Mouse (Mus musculus): Measurements from ENCODE around the gene Olfr1158. TPM values are rescaled to one million over a fixed set of nuclear protein-coding genes. Genes with fewer than 3 reads are reported as not detected.

Olfr1158 gene
- polyA plus RNA-seq (2012; fragmentation: generic; extraction: Trizol): not detected

GRCm38 (mm10) chr2:87989813-87990212 is at the start of gene Olfr1158:
Olfr1158 (plus strand) TSS chr2:87990113.

GRCm38 (mm10) chr2:87945037-87945436 is 44.9 kb upstream of the Olfr1158 start, which contains the start of gene Olfr1155:
Olfr1155 (minus strand) TSS chr2:87945137.

GRCm38 (mm10) chr2:87953000-87953399 is 36.9 kb upstream of the Olfr1158 start, which contains the start of gene Olfr1156:
Olfr1156 (minus strand) TSS chr2:87953100.

GRCm38 (mm10) chr2:87968199-87968598 is 21.7 kb upstream of the Olfr1158 start, which contains the start of gene Olfr1157:
Olfr1157 (minus strand) TSS chr2:87968299.

GRCm38 (mm10) chr2:87974563-87974962 is 15.3 kb upstream of the Olfr1158 start, which contains the start of gene Olfr74:
Olfr74 (minus strand) TSS chr2:87974663.

GRCm38 (mm10) chr2:88007515-88008318 is 17.8 kb downstream of the Olfr1158 start, which contains the start of gene Olfr1160:
Olfr1160 (minus strand) TSS chr2:88008268.

GRCm38 (mm10) chr2:88022474-88022873 is 32.6 kb downstream of the Olfr1158 start, which contains the start of gene Olfr1161:
Olfr1161 (plus strand) TSS chr2:88022774.

GRCm38 (mm10) chr2:88037599-88037998 is 47.7 kb downstream of the Olfr1158 start, which contains the start of gene Olfr73:
Olfr73 (minus strand) TSS chr2:88037699.

Other genes with a start within 250 kb of the Olfr1158 start
- not detected for gene Olfr1140, start 246.4 kb upstream of the Olfr1158 start, polyA plus RNA-seq (2012; fragmentation: generic; extraction: Trizol)
- gene Olfr1141, start 236.1 kb upstream of the Olfr1158 start, polyA plus RNA-seq (2012; fragmentation: generic; extraction: Trizol): not detected
- gene Olfr152, start 210.6 kb upstream of the Olfr1158 start, polyA plus RNA-seq (2012; fragmentation: generic; extraction: Trizol): not detected
- not detected for gene Olfr1143, start 189.5 kb upstream of the Olfr1158 start, polyA plus RNA-seq (2012; fragmentation: generic; extraction: Trizol)
- gene Olfr1145, start 180.3 kb upstream of the Olfr1158 start, polyA plus RNA-seq (2012; fragmentation: generic; extraction: Trizol): not detected
- gene Olfr1148, start 159.6 kb upstream of the Olfr1158 start, polyA plus RNA-seq (2012; fragmentation: generic; extraction: Trizol): not detected
- gene Olfr1150-ps1, start 146.1 kb upstream of the Olfr1158 start, polyA plus RNA-seq (2012; fragmentation: generic; extraction: Trizol): not detected
- not detected for gene Olfr1151, start 134.3 kb upstream of the Olfr1158 start, polyA plus RNA-seq (2012; fragmentation: generic; extraction: Trizol)
- gene Olfr1152, start 123.6 kb upstream of the Olfr1158 start, polyA plus RNA-seq (2012; fragmentation: generic; extraction: Trizol): not detected
- not detected for gene Olfr1153, start 95.2 kb upstream of the Olfr1158 start, polyA plus RNA-seq (2012; fragmentation: generic; extraction: Trizol)
- not detected for gene Olfr1154, start 84.9 kb upstream of the Olfr1158 start, polyA plus RNA-seq (2012; fragmentation: generic; extraction: Trizol)
- gene Olfr1155, start 45.0 kb upstream of the Olfr1158 start, polyA plus RNA-seq (2012; fragmentation: generic; extraction: Trizol): not detected
- gene Olfr1156, start 37.0 kb upstream of the Olfr1158 start, polyA plus RNA-seq (2012; fragmentation: generic; extraction: Trizol): not detected
- not detected for gene Olfr1157, start 21.8 kb upstream of the Olfr1158 start, polyA plus RNA-seq (2012; fragmentation: generic; extraction: Trizol)
- gene Olfr74, start 15.4 kb upstream of the Olfr1158 start, polyA plus RNA-seq (2012; fragmentation: generic; extraction: Trizol): not detected
- not detected for gene Olfr1160, start 18.2 kb downstream of the Olfr1158 start, polyA plus RNA-seq (2012; fragmentation: generic; extraction: Trizol)
- gene Olfr1161, start 32.7 kb downstream of the Olfr1158 start, polyA plus RNA-seq (2012; fragmentation: generic; extraction: Trizol): not detected
- gene Olfr73, start 47.6 kb downstream of the Olfr1158 start, polyA plus RNA-seq (2012; fragmentation: generic; extraction: Trizol): not detected
- gene Olfr1162, start 61.0 kb downstream of the Olfr1158 start, polyA plus RNA-seq (2012; fragmentation: generic; extraction: Trizol): not detected
- not detected for gene Olfr1163, start 81.7 kb downstream of the Olfr1158 start, polyA plus RNA-seq (2012; fragmentation: generic; extraction: Trizol)
- gene Olfr1164, start 103.9 kb downstream of the Olfr1158 start, polyA plus RNA-seq (2012; fragmentation: generic; extraction: Trizol): not detected
- not detected for gene Olfr1166, start 138.2 kb downstream of the Olfr1158 start, polyA plus RNA-seq (2012; fragmentation: generic; extraction: Trizol)
- not detected for gene Olfr1167, start 165.1 kb downstream of the Olfr1158 start, polyA plus RNA-seq (2012; fragmentation: generic; extraction: Trizol)
- not detected for gene Olfr1168, start 191.8 kb downstream of the Olfr1158 start, polyA plus RNA-seq (2012; fragmentation: generic; extraction: Trizol)
- not detected for gene Olfr1170, start 238.2 kb downstream of the Olfr1158 start, polyA plus RNA-seq (2012; fragmentation: generic; extraction: Trizol)

Data from C3H10T1/2 (cell line).